ENCODE assay signal across 20 mouse cellular contexts in genomic region chr4:135501587-135501986, GRCm38 (mm10). TPM values are rescaled to one million over a fixed set of nuclear protein-coding genes. Genes with fewer than 3 reads are reported as not detected.
DNase-seq lines count a peak whose midpoint lies in the region; ATAC-seq lines count a peak whose summit lies in the region.
"Had no signal": no experiment of that assay in that cellular context is flagged by ENCODE, and none has a peak within 500 bp of the region (broad histone marks: within the 10 kb centered on the region; RNA-seq: fewer than 3 reads in every experiment).

No protein-coding gene starts in this region.

- peak; percentile 33 for DNase-seq in thymus, postnatal 0 days (ENCODE audit: low spot score)
- no peak for DNase-seq in thymus, postnatal 36 days
- DNase-seq in MEL-GATA-1-ER (ENCODE audit: extremely low read depth, low read depth), result peak; percentile 59
- DNase-seq in induced T-regulatory cell, adult 2 months (ENCODE audit: low read depth), result peak; percentile 22
- DNase-seq in heart, adult 11 months, result no peak
- DNase-seq in heart, adult 9 months (ENCODE audit: low spot score in 2 of 2), result no peak
- DNase-seq: adrenal gland, adult 8-10 months; adrenal gland, postnatal 36 days; cerebellum, adult 11 months; cerebellum, adult 9-10 months; cerebellum, postnatal 25 days; gastrocnemius, postnatal 36 days; heart, adult 2 months had no signal

- no peak for ATAC-seq in erythroblast, adult 5-6 weeks (replicated peaks; ENCODE audit: low FRiP score, poor library complexity, severe bottlenecking)
- ATAC-seq: forebrain, embryonic 14.5 days; inflammation-experienced regulatory T-cells, adult 6 months; intestine, postnatal 0 days had no signal

RNA-seq across cellular contexts. Expression of gene Nipal3, which starts 6.7 kb away (rescaled TPM):
- polyA plus RNA-seq in thymus, postnatal 0 days (2015; fragmentation: Nextera tagmentation; extraction: Ambion mirVana), result 6.6 and 7.0 TPM in 2 replicates
- total RNA-seq in erythroblast, adult 5-6 weeks (2015; ENCODE audit: low replicate concordance), result 33.9 and 40.3 TPM in 2 replicates
- total RNA-seq in erythroblast, adult 5-6 weeks (2017; ENCODE audit: low replicate concordance), result 64.3 and 130 TPM in 2 replicates

RNA-seq across cellular contexts. Expression of gene Stpg1, which starts 7.0 kb away (rescaled TPM):
- 0.55 and 0.93 TPM in 2 replicates for polyA plus RNA-seq in thymus, postnatal 0 days (2015; fragmentation: Nextera tagmentation; extraction: Ambion mirVana)
- not detected in 2 replicates for total RNA-seq in erythroblast, adult 5-6 weeks (2015; ENCODE audit: low replicate concordance)
- total RNA-seq in erythroblast, adult 5-6 weeks (2017; ENCODE audit: low replicate concordance), result not detected in 2 replicates
- total RNA-seq: gastrocnemius, adult 8-10 months; gastrocnemius, postnatal 36 days; heart, adult 2 months; heart, postnatal 25 days had no signal
- polyA plus RNA-seq: embryonic facial prominence, embryonic 13.5 days had no signal

Comparison
In these comparisons a context has a peak if more than half of its experiments do, and no peak if none do; other contexts are left out.
1. DNase-seq: peak in thymus, postnatal 0 days (single experiment), MEL-GATA-1-ER (single experiment) and induced T-regulatory cell, adult 2 months (single experiment); none in thymus, postnatal 36 days (0 of 2), heart, adult 11 months (single experiment) and heart, adult 9 months (0 of 2).